Mouse (Mus musculus) heart, adult 2 months (tissue): ENCODE measurements around the gene Borcs6.

Source experiments
- CTCF ChIP-seq: fragments of 200-600 bp; IDR thresholded peaks from 2 replicates; pipeline ENCODE4 v1.8.1; 2022; ENCODE audit warnings: antibody characterized with exemption, mild to moderate bottlenecking, moderate library complexity
- EP300 ChIP-seq: fragments of 200-500 bp; IDR thresholded peaks from 2 replicates; pipeline ENCODE4 v1.6.1; 2011; ENCODE audit warnings: low read depth, low read length, control low read depth; ENCODE audit not compliant: insufficient read depth
- POLR2A ChIP-seq: fragments of 200-500 bp; IDR thresholded peaks from 2 replicates; pipeline ENCODE4 v1.6.1; 2011; ENCODE audit warnings: mild to moderate bottlenecking, low read depth, low read length, control low read depth; ENCODE audit not compliant: insufficient read depth

GRCm38 (mm10) chr11:69064259-69065133, 5.0 kb downstream of the Borcs6 start:
- TF ChIP-seq EP300 (no peak), CTCF (no peak), POLR2A (no peak)
